Mouse (Mus musculus): ENCODE measurements around the gene Calm3. TPM values are rescaled to one million over a fixed set of nuclear protein-coding genes. Genes with fewer than 3 reads are reported as not detected.

The Calm3 gene
- total RNA-seq, 2 experiments from 2014 or later = 150 to 440 TPM

GRCm38 (mm10) chr7:16869497-16869896 is 54.4 kb downstream of the Calm3 start:
- no peak for ATAC-seq (replicated peaks; ENCODE audit: poor library complexity)

GRCm38 (mm10) chr7:16867488-16867887 is 56.4 kb downstream of the Calm3 start:
- no peak for ATAC-seq (replicated peaks; ENCODE audit: poor library complexity)

Other genes starting within 250 kb of the Calm3 start
- not detected in 2 replicates for gene Ceacam15, start 248.4 kb downstream of the Calm3 start, total RNA-seq (2015)
- gene Ceacam15, start 248.4 kb downstream of the Calm3 start, total RNA-seq (2017) = not detected in 2 replicates
- gene Ceacam9, start 202.2 kb downstream of the Calm3 start, total RNA-seq (2015) = not detected in 2 replicates
- not detected in 2 replicates for gene Ceacam9, start 202.2 kb downstream of the Calm3 start, total RNA-seq (2017)
- 162 and 164 TPM in 2 replicates for gene Ap2s1, start 185.7 kb downstream of the Calm3 start, total RNA-seq (2015)
- gene Ap2s1, start 185.7 kb downstream of the Calm3 start, total RNA-seq (2017) = 73.9 and 88.7 TPM in 2 replicates
- gene Slc1a5, start 142.8 kb downstream of the Calm3 start, total RNA-seq (2015) = 73.2 and 79.5 TPM in 2 replicates
- 39.1 and 48.3 TPM in 2 replicates for gene Slc1a5, start 142.8 kb downstream of the Calm3 start, total RNA-seq (2017)
- gene Strn4, start 108.2 kb downstream of the Calm3 start, total RNA-seq (2015) = 28.2 and 39.0 TPM in 2 replicates
- gene Strn4, start 108.2 kb downstream of the Calm3 start, total RNA-seq (2017) = 40.0 and 43.5 TPM in 2 replicates
- gene Fkrp, start 107.4 kb downstream of the Calm3 start, total RNA-seq (2015) = 11.5 and 13.1 TPM in 2 replicates
- 9.8 and 14.3 TPM in 2 replicates for gene Fkrp, start 107.4 kb downstream of the Calm3 start, total RNA-seq (2017)
- 6.2 and 8.8 TPM in 2 replicates for gene Prkd2, start 81.2 kb downstream of the Calm3 start, total RNA-seq (2015)
- 6.0 and 8.8 TPM in 2 replicates for gene Prkd2, start 81.2 kb downstream of the Calm3 start, total RNA-seq (2017)
- gene Dact3, start 48.8 kb downstream of the Calm3 start, total RNA-seq (2015) = not detected in 2 replicates
- gene Dact3, start 48.8 kb downstream of the Calm3 start, total RNA-seq (2017) = 0.04 and 0.17 TPM in 2 replicates
- not detected in 2 replicates for gene Gng8, start 32.3 kb downstream of the Calm3 start, total RNA-seq (2015)
- not detected in 2 replicates for gene Gng8, start 32.3 kb downstream of the Calm3 start, total RNA-seq (2017)
- 2.1 and 2.6 TPM in 2 replicates for gene Ptgir, start 17.6 kb downstream of the Calm3 start, total RNA-seq (2015)
- gene Ptgir, start 17.6 kb downstream of the Calm3 start, total RNA-seq (2017) = 1.8 and 4.0 TPM in 2 replicates
- gene Pnmal2, start 20.6 kb upstream of the Calm3 start, total RNA-seq (2015) = not detected in 2 replicates
- 0.20 TPM in 1 of 2 replicates, not detected in the other for gene Pnmal2, start 20.6 kb upstream of the Calm3 start, total RNA-seq (2017)
- not detected in 2 replicates for gene Pnmal1, start 35.6 kb upstream of the Calm3 start, total RNA-seq (2015)
- not detected in 2 replicates for gene Pnmal1, start 35.6 kb upstream of the Calm3 start, total RNA-seq (2017)
- gene Gm42372, start 59.0 kb upstream of the Calm3 start, total RNA-seq (2015) = 0.67 TPM in 1 of 2 replicates, not detected in the other
- 0.20 TPM in 1 of 2 replicates, not detected in the other for gene Gm42372, start 59.0 kb upstream of the Calm3 start, total RNA-seq (2017)
- gene Ccdc8, start 68.6 kb upstream of the Calm3 start, total RNA-seq (2015) = 1.1 and 1.3 TPM in 2 replicates
- gene Ccdc8, start 68.6 kb upstream of the Calm3 start, total RNA-seq (2017) = 3.8 and 6.0 TPM in 2 replicates
- gene Ppp5c, start 103.8 kb upstream of the Calm3 start, total RNA-seq (2015) = 74.8 and 80.5 TPM in 2 replicates
- 68.3 and 78.9 TPM in 2 replicates for gene Ppp5c, start 103.8 kb upstream of the Calm3 start, total RNA-seq (2017)
- gene Hif3a, start 138.3 kb upstream of the Calm3 start, total RNA-seq (2015) = 1.6 and 2.1 TPM in 2 replicates
- 0.21 and 0.78 TPM in 2 replicates for gene Hif3a, start 138.3 kb upstream of the Calm3 start, total RNA-seq (2017)
- gene Psg16, start 149.9 kb upstream of the Calm3 start, total RNA-seq (2015) = 0.02 TPM in 1 of 2 replicates, not detected in the other
- 0.25 TPM in 1 of 2 replicates, not detected in the other for gene Psg16, start 149.9 kb upstream of the Calm3 start, total RNA-seq (2017)
- not detected in 2 replicates for gene Ceacam3, start 226.2 kb upstream of the Calm3 start, total RNA-seq (2015)
- not detected in 2 replicates for gene Ceacam3, start 226.2 kb upstream of the Calm3 start, total RNA-seq (2017)